Comparison of ENCODE assay signal across 12 mouse cellular contexts in the genomic region with DNA sequence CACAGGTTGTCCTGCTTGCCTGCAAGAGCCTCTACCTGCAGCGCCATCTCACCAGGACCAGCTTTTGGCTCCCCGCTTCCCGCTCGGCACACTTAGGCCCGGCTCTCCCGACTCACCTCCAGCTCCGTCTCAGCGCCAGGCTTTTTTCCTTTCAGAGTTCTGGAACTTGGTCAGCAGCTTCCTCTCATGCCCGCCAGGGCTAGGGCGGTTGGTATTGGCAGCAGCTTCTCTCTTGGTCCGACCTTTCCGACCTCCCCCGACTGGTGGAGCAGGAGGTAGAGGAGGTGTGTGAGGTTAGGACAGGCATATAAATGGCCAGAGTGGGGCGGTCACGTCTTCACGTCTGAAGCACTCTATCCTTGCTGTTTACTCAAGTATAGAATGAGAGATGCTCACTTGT. TPM values are rescaled to one million over a fixed set of nuclear protein-coding genes. Genes with fewer than 3 reads are reported as not detected.
A peak's percentile ranks its signal among the peaks of the same experiment; 100 is the strongest.
DNase-seq lines count a peak whose midpoint lies in the region; ATAC-seq and TF ChIP-seq lines count a peak whose summit lies in the region.
"Had no signal": no experiment of that assay in that cellular context is flagged by ENCODE, and none has a peak within 500 bp of the region (broad histone marks: within the 10 kb centered on the region; RNA-seq: fewer than 3 reads in every experiment).

No protein-coding gene starts in this region.

- no peak overlapping the region for H3K9ac ChIP-seq in heart, embryonic 16.5 days (ENCODE audit: low read length)
- no peak overlapping the region for H3K9ac ChIP-seq in lung, embryonic 15.5 days
- no peak overlapping the region for H3K9ac ChIP-seq in hindbrain, embryonic 11.5 days (ENCODE audit: low read depth, low read length)

- no peak for TF ChIP-seq POLR2A in bone marrow macrophage, adult 2 months (IDR thresholded peaks at IDR 0.05; ENCODE audit: borderline replicate concordance, low read depth, low read length)

- H3K36me3 ChIP-seq in heart, embryonic 16.5 days (ENCODE audit: control insufficient read depth, insufficient read depth), result no peaks in the 10 kb centered on the region
- peaks cover 7% of the 10 kb centered on the region; the same call in 1 of the 2 replicates for H3K36me3 ChIP-seq in E14TG2a.4 (ENCODE audit: insufficient read depth, low read length)
- no peaks in the 10 kb centered on the region for H3K36me3 ChIP-seq in lung, embryonic 15.5 days
- no peaks in the 10 kb centered on the region for H3K36me3 ChIP-seq in hindbrain, embryonic 11.5 days (ENCODE audit: control insufficient read depth, insufficient read depth, low read length)

- H3K4me3 ChIP-seq in heart, embryonic 16.5 days (ENCODE audit: low read length), result peak overlapping the region; percentile 9; the same call in 1 of the 2 replicates
- H3K4me3 ChIP-seq in E14TG2a.4 (replicated peaks; ENCODE audit: low read length), result peak overlapping the region; percentile 78
- peak overlapping the region; percentile 42 for H3K4me3 ChIP-seq in bone marrow macrophage, adult 2 months (ENCODE audit: insufficient read depth, low read length)
- H3K4me3 ChIP-seq in lung, embryonic 15.5 days, result 0 out of 2 replicates have a peak overlapping the region, but pooled peaks have one; percentile 11
- H3K4me3 ChIP-seq in hindbrain, embryonic 11.5 days (ENCODE audit: low read depth, low read length), result no peak overlapping the region

- TF ChIP-seq CTCF in E14TG2a.4 (conservative IDR thresholded peaks at IDR 0.05; ENCODE audit: low read length), result no peak
- TF ChIP-seq CTCF in bone marrow macrophage, adult 2 months (IDR thresholded peaks at IDR 0.05; ENCODE audit: low read depth, low read length), result no peak

- DNase-seq in heart, adult 8-10 months (ENCODE audit: low spot score), result no peak
- no peak for DNase-seq in cerebellum, adult 9-11 months
- no peak for DNase-seq in hindbrain, embryonic 11.5 days (ENCODE audit: low spot score)
- no peak for DNase-seq in cerebellum, adult 8-10 months

- peaks cover 5% of the 10 kb centered on the region; the same call in 1 of the 2 replicates for H3K4me1 ChIP-seq in heart, embryonic 16.5 days (ENCODE audit: control insufficient read depth, insufficient read depth, low read length)
- H3K4me1 ChIP-seq in E14TG2a.4 (replicated peaks; ENCODE audit: low read depth, low read length), result peaks cover 46% of the 10 kb centered on the region
- peaks cover 75% of the 10 kb centered on the region for H3K4me1 ChIP-seq in bone marrow macrophage, adult 2 months (ENCODE audit: control insufficient read depth, insufficient read depth, low read length)
- H3K4me1 ChIP-seq in lung, embryonic 15.5 days, result peaks cover 20% of the 10 kb centered on the region
- no peaks in the 10 kb centered on the region for H3K4me1 ChIP-seq in hindbrain, embryonic 11.5 days (replicated peaks; ENCODE audit: control insufficient read depth, insufficient read depth, low read length)

- H3K27me3 ChIP-seq in heart, embryonic 16.5 days (ENCODE audit: control insufficient read depth, insufficient read depth, low read length), result no peaks in the 10 kb centered on the region
- no peaks in the 10 kb centered on the region for H3K27me3 ChIP-seq in E14TG2a.4 (ENCODE audit: insufficient read depth, low read length)
- no peaks in the 10 kb centered on the region for H3K27me3 ChIP-seq in lung, embryonic 15.5 days
- H3K27me3 ChIP-seq in hindbrain, embryonic 11.5 days (ENCODE audit: control insufficient read depth, insufficient read depth, low read length), result no peaks in the 10 kb centered on the region
- H3K27me3 ChIP-seq: Patski had no signal

- peak overlapping the region; percentile 10; the same call in 1 of the 2 replicates for H3K4me2 ChIP-seq in heart, embryonic 16.5 days (ENCODE audit: low read depth, low read length)
- peak overlapping the region; percentile 2; the same call in 1 of the 2 replicates for H3K4me2 ChIP-seq in lung, embryonic 15.5 days
- H3K4me2 ChIP-seq in hindbrain, embryonic 11.5 days (replicated peaks; ENCODE audit: low read depth, low read length), result no peak overlapping the region

- H3K9me3 ChIP-seq in heart, embryonic 16.5 days (replicated peaks; ENCODE audit: control insufficient read depth, low read length), result no peaks in the 10 kb centered on the region
- H3K9me3 ChIP-seq in E14TG2a.4 (ENCODE audit: low read length), result no peaks in the 10 kb centered on the region
- no peaks in the 10 kb centered on the region for H3K9me3 ChIP-seq in lung, embryonic 15.5 days
- H3K9me3 ChIP-seq in hindbrain, embryonic 11.5 days (ENCODE audit: control insufficient read depth, low read length), result no peaks in the 10 kb centered on the region

- no peak for ATAC-seq in heart, embryonic 16.5 days (replicated peaks; ENCODE audit: extremely low read depth, insufficient read depth, low FRiP score)
- ATAC-seq in lung, embryonic 15.5 days (ENCODE audit: borderline replicate concordance, extremely low read depth, low FRiP score, low TSS enrichment), result no peak
- no peak for ATAC-seq in hindbrain, embryonic 11.5 days (ENCODE audit: low FRiP score)

- 57% methylated on average over 16 of the region's 16 CpGs for WGBS in heart, embryonic 16.5 days
- WGBS in lung, embryonic 15.5 days, result 58% methylated on average over 16 of the region's 16 CpGs
- WGBS in hindbrain, embryonic 11.5 days, result 71% methylated on average over 16 of the region's 16 CpGs

- no peak overlapping the region for H3K27ac ChIP-seq in heart, embryonic 16.5 days (ENCODE audit: low read length)
- peak overlapping the region; percentile 89 for H3K27ac ChIP-seq in bone marrow macrophage, adult 2 months (ENCODE audit: insufficient read depth, low read depth, low read length)
- peak overlapping the region; percentile 30; the same call in 1 of the 2 replicates for H3K27ac ChIP-seq in lung, embryonic 15.5 days
- H3K27ac ChIP-seq in hindbrain, embryonic 11.5 days (ENCODE audit: low read depth, low read length), result no peak overlapping the region

RNA-seq across cellular contexts. Expression of a gene that starts 5.9 kb away (rescaled TPM):
- 12.8 and 12.9 TPM in 2 replicates for polyA plus RNA-seq in heart, embryonic 16.5 days (2015; fragmentation: Nextera tagmentation; extraction: Ambion mirVana)
- 1 to 10 TPM; 3.5 to 5.3 (median 4.7) TPM for total RNA-seq in heart, adult 8-10 months (2022)
- 34.9 and 41.2 TPM in 2 replicates for polyA plus RNA-seq in bone marrow macrophage, adult 2 months (2012; ENCODE audit: insufficient read depth, insufficient read length, missing spikeins)
- 23.4 and 30.0 TPM in 2 replicates for polyA plus RNA-seq in lung, embryonic 15.5 days (2015; fragmentation: Nextera tagmentation; extraction: Ambion mirVana)
- 1.3 and 2.4 TPM in 2 replicates for polyA plus RNA-seq in hindbrain, embryonic 11.5 days (2014; fragmentation: Nextera tagmentation; extraction: Ambion mirVana)

RNA-seq across cellular contexts. Expression of a gene that starts 24.3 kb away (rescaled TPM):
- 36.1 and 39.1 TPM in 2 replicates for polyA plus RNA-seq in heart, embryonic 16.5 days (2015; fragmentation: Nextera tagmentation; extraction: Ambion mirVana)
- 10 to 100 TPM; 21.6 to 26.2 (median 24.9) TPM for total RNA-seq in heart, adult 8-10 months (2022)
- polyA plus RNA-seq in bone marrow macrophage, adult 2 months (2012; ENCODE audit: insufficient read depth, insufficient read length, missing spikeins), result 28.6 and 31.7 TPM in 2 replicates
- polyA plus RNA-seq in lung, embryonic 15.5 days (2015; fragmentation: Nextera tagmentation; extraction: Ambion mirVana), result 47.3 and 54.9 TPM in 2 replicates
- 44.8 and 49.3 TPM in 2 replicates for polyA plus RNA-seq in hindbrain, embryonic 11.5 days (2014; fragmentation: Nextera tagmentation; extraction: Ambion mirVana)

RNA-seq across cellular contexts. Expression of a gene that starts 30.0 kb away (rescaled TPM):
- not detected in 2 replicates for polyA plus RNA-seq in heart, embryonic 16.5 days (2015; fragmentation: Nextera tagmentation; extraction: Ambion mirVana)
- total RNA-seq in heart, adult 8-10 months (2022), result not detected
- polyA plus RNA-seq in bone marrow macrophage, adult 2 months (2012; ENCODE audit: insufficient read depth, insufficient read length, missing spikeins), result 2.9 and 3.3 TPM in 2 replicates
- polyA plus RNA-seq in lung, embryonic 15.5 days (2015; fragmentation: Nextera tagmentation; extraction: Ambion mirVana), result not detected in 2 replicates
- polyA plus RNA-seq in hindbrain, embryonic 11.5 days (2014; fragmentation: Nextera tagmentation; extraction: Ambion mirVana), result not detected in 2 replicates
- total RNA-seq: left cerebral cortex, postnatal 10 days had no signal
- polyA plus RNA-seq: forebrain, embryonic 11.5 days; neural tube, embryonic 11.5 days had no signal

RNA-seq across cellular contexts. Expression of a gene that starts 39.2 kb away (rescaled TPM):
- polyA plus RNA-seq in heart, embryonic 16.5 days (2015; fragmentation: Nextera tagmentation; extraction: Ambion mirVana), result 20.2 TPM in 2 replicates
- 10 to 100 TPM; 12.9 to 15.6 (median 14.1) TPM for total RNA-seq in heart, adult 8-10 months (2022)
- 219 and 238 TPM in 2 replicates for polyA plus RNA-seq in bone marrow macrophage, adult 2 months (2012; ENCODE audit: insufficient read depth, insufficient read length, missing spikeins)
- 27.7 and 27.9 TPM in 2 replicates for polyA plus RNA-seq in lung, embryonic 15.5 days (2015; fragmentation: Nextera tagmentation; extraction: Ambion mirVana)
- 25.5 and 26.7 TPM in 2 replicates for polyA plus RNA-seq in hindbrain, embryonic 11.5 days (2014; fragmentation: Nextera tagmentation; extraction: Ambion mirVana)

RNA-seq across cellular contexts. Expression of a gene that starts 40.0 kb away (rescaled TPM):
- 0.71 and 0.75 TPM in 2 replicates for polyA plus RNA-seq in heart, embryonic 16.5 days (2015; fragmentation: Nextera tagmentation; extraction: Ambion mirVana)
- total RNA-seq in heart, adult 8-10 months (2022), result 1 to 10 TPM in 2 of 4 experiments, under 1 TPM in 2; 0.44 to 1.9 (median 0.75) TPM
- 83.3 and 84.3 TPM in 2 replicates for polyA plus RNA-seq in bone marrow macrophage, adult 2 months (2012; ENCODE audit: insufficient read depth, insufficient read length, missing spikeins)
- 1.1 and 1.5 TPM in 2 replicates for polyA plus RNA-seq in lung, embryonic 15.5 days (2015; fragmentation: Nextera tagmentation; extraction: Ambion mirVana)
- 0.35 and 0.71 TPM in 2 replicates for polyA plus RNA-seq in hindbrain, embryonic 11.5 days (2014; fragmentation: Nextera tagmentation; extraction: Ambion mirVana)

Comparison
In these comparisons a context has a peak if more than half of its experiments do, and no peak if none do; other contexts are left out.
1. H3K27ac ChIP-seq: peak in bone marrow macrophage, adult 2 months (single experiment) and lung, embryonic 15.5 days (single experiment); none in heart, embryonic 16.5 days (single experiment) and hindbrain, embryonic 11.5 days (single experiment).